Mouse (Mus musculus) stomach, embryonic 16.5 days (tissue): ENCODE data around the gene Tec. TPM values are rescaled to one million over a fixed set of nuclear protein-coding genes. Genes with fewer than 3 reads are reported as not detected.
A peak's percentile ranks its signal among the peaks of the same experiment; 100 is the strongest.

Experiments
- ATAC-seq: fragments of 200-750 bp; cut with Nextera tagmentation; 2 replicates; pipeline ENCODE4 v1.8.0; 2017; ENCODE audit warnings: moderate number of reproducible peaks, moderate TSS enrichment; ENCODE audit not compliant: insufficient read depth, low FRiP score
- H3K27ac ChIP-seq: fragments of 300-500 bp; sonication (generic); 2 replicates; pipeline ENCODE4 v1.5.1; 2014; ENCODE audit warnings: low read length
- H3K27me3 ChIP-seq: fragments of 300-500 bp; sonication (generic); 2 replicates; pipeline ENCODE4 v1.6.1; 2014; ENCODE audit warnings: low read length, control low read depth, mixed read lengths; ENCODE audit not compliant: control insufficient read depth, insufficient read depth
- H3K36me3 ChIP-seq: fragments of 300-500 bp; sonication (generic); 2 replicates; pipeline ENCODE4 v1.6.1; 2014; ENCODE audit warnings: low read length; ENCODE audit not compliant: control insufficient read depth, insufficient read depth
- H3K4me1 ChIP-seq: fragments of 300-500 bp; sonication (generic); 2 replicates; pipeline ENCODE4 v1.6.1; 2014; ENCODE audit warnings: low read length, control low read depth, mixed read lengths; ENCODE audit not compliant: control insufficient read depth, insufficient read depth
- H3K4me2 ChIP-seq: fragments of 300-500 bp; sonication (generic); 2 replicates; pipeline ENCODE4 v1.6.1; 2014; ENCODE audit warnings: low read depth, low read length, mixed read lengths
- H3K4me3 ChIP-seq: fragments of 300-500 bp; sonication (generic); replicated peaks from 2 replicates; pipeline ENCODE4 v1.5.1; 2014; ENCODE audit warnings: mild to moderate bottlenecking, low read length
- H3K9ac ChIP-seq: fragments of 300-500 bp; sonication (generic); 2 replicates; pipeline ENCODE4 v1.6.1; 2014; ENCODE audit warnings: low read length
- H3K9me3 ChIP-seq: fragments of 300-500 bp; sonication (generic); replicated peaks from 2 replicates; pipeline ENCODE4 v1.6.1; 2016; ENCODE audit warnings: low read length, control low read depth; ENCODE audit not compliant: control insufficient read depth
- WGBS: fragments of 180-500 bp; shearing (Covaris S2); extraction: QIAGEN DNeasy Blood & Tissue Kit; methylation state at CpG from one replicate; pipeline ENCODE4 v1.1.7; 2014; 5-methylcytosine and 5-hydroxymethylcytosine counted together
- polyA plus RNA-seq: library from polyadenylated mRNA; unstranded; fragments of >200 nt; fragmentation: Nextera tagmentation; extraction: Ambion mirVana; gene quantifications from 2 replicates; pipeline ENCODE4 v1.2.1, GENCODE M21; 2015

The Tec gene
- polyA plus RNA-seq, 1 experiment from 2014 or later, result 12.5 TPM

DNA sequence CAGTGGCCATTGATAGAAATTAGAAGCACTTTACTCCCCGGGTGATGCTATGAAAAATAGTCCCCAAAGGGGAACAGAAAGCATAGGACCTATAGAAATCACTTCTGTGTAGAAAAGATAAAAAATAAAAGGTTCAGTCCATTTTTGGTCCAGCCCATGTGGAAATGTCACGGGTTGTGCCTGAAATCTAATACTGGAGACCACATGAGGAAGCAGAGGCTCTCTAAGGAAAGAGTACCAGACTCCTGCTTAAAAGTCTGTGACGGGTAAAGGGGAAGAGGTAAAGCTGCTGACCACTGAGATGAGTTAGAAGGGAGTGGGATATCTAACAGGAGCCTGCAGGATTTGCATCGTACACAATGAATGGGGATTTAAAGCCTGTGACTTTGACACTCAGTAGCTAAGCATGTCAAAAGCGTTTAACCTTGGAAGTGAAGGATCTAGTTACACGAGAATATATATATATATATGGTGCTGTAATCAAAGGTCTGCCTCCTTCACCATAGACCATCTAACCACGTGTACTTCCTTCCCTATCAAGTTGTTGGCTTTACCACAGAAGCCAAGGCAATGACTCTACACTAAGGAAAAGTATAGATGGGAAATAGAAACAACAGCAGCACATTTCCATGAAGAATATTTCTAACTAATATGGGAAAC, 6.4 kb downstream of the Tec start:
- no peaks in the 10 kb centered on the region; the same call in 1 of the 2 replicates for H3K9me3 ChIP-seq
- no peak overlapping the region for H3K4me3 ChIP-seq
- H3K36me3 ChIP-seq, result 0 out of 2 replicates have a peak, but pooled peaks cover 4% of the 10 kb centered on the region
- WGBS, result 60% methylated on average over 7 of the region's 7 CpGs
- no peaks in the 10 kb centered on the region for H3K27me3 ChIP-seq
- no peak overlapping the region for H3K4me2 ChIP-seq
- ATAC-seq, result no peak
- H3K27ac ChIP-seq, result no peak overlapping the region
- H3K4me1 ChIP-seq, result no peaks in the 10 kb centered on the region; the same call in 1 of the 2 replicates
- no peak overlapping the region for H3K9ac ChIP-seq

DNA sequence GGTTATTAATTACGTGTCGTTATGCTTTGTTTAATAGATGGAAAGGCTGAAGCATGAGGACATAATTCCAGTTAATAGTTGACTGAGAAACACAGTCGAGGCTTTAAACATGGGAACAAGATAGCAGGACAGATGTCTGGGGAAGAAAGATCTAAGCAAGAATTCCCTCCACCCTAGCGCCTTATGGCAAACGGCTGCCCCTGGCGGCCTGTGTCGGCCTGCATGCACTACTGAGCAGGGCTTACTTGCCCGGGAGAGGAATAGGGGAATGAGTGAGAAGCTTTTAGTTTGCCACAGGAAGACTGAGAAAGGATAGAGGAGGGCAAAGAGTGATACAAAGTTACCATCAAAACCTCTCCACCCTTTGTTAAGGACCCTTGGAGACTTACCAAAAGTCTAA, 7.4 kb downstream of the Tec start:
- H3K9me3 ChIP-seq, result no peaks in the 10 kb centered on the region; the same call in 1 of the 2 replicates
- H3K27ac ChIP-seq, result no peak overlapping the region
- ATAC-seq, result no peak
- no peaks in the 10 kb centered on the region for H3K27me3 ChIP-seq
- whole genome bisulfite sequencing, result 76% methylated on average over 8 of the region's 8 CpGs
- H3K4me3 ChIP-seq, result no peak overlapping the region
- H3K4me1 ChIP-seq, result 0 out of 2 replicates have a peak, but pooled peaks cover 3% of the 10 kb centered on the region
- H3K36me3 ChIP-seq, result 0 out of 2 replicates have a peak, but pooled peaks cover 4% of the 10 kb centered on the region
- no peak overlapping the region for H3K9ac ChIP-seq
- no peak overlapping the region for H3K4me2 ChIP-seq

DNA sequence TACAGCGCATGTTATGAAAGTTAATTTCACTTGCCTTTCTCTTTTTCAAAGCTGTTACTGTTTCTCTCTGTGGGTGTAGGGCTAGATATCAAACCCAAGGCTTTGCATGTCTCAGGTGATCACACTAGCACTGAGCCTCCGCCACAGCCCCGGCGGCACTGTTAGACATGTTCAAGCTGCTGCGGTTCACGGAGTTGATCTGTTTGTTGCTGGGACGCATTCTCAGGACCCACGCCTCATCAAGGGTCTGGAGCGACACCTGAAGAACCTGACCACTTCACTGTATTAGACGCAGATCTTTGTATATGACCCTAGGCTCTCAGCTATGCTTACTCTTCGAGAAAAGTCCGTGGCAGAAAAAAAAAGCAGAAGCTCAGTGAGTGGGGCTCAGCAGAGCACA, 10.0 kb downstream of the Tec start:
- H3K27ac ChIP-seq, result no peak overlapping the region
- WGBS, result 89% methylated on average over 12 of the region's 12 CpGs
- no peak overlapping the region for H3K9ac ChIP-seq
- H3K27me3 ChIP-seq, result no peaks in the 10 kb centered on the region
- no peak for ATAC-seq
- H3K9me3 ChIP-seq, result no peaks in the 10 kb centered on the region; the same call in 1 of the 2 replicates
- no peak overlapping the region for H3K4me3 ChIP-seq
- H3K36me3 ChIP-seq, result 0 out of 2 replicates have a peak, but pooled peaks cover 4% of the 10 kb centered on the region
- peaks cover 12% of the 10 kb centered on the region for H3K4me1 ChIP-seq
- H3K4me2 ChIP-seq, result no peak overlapping the region

DNA sequence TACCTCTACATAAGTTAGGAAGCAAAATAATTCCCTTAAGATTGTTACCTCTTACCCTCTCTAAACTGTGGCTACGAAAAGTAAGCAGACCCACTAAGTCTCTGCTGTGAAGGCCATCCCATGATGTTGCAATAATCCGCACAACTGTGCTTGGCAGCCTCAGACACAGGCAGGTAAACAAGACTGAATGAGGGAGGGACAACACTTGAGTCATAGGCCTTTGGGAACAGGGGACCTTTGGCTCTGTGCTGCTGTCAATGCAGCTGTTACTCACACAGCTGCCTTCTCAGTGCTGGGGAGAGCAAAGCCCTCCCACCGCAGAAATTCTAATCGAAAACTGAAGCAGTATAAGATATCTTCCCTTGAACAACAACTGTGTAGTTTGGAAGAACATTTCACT, 10.5 kb downstream of the Tec start:
- Histone ChIP-seq H3K9ac (no peak overlapping the region), H3K27me3 (no peaks in the 10 kb centered on the region), H3K4me3 (no peak overlapping the region), H3K9me3 (no peaks in the 10 kb centered on the region; the same call in 1 of the 2 replicates), H3K4me1 (peaks cover 12% of the 10 kb centered on the region), H3K4me2 (no peak overlapping the region), H3K36me3 (0 out of 2 replicates have a peak, but pooled peaks cover 4% of the 10 kb centered on the region), H3K27ac (no peak overlapping the region)
- 66% methylated on average over 4 of the region's 4 CpGs for WGBS
- ATAC-seq, result no peak

DNA sequence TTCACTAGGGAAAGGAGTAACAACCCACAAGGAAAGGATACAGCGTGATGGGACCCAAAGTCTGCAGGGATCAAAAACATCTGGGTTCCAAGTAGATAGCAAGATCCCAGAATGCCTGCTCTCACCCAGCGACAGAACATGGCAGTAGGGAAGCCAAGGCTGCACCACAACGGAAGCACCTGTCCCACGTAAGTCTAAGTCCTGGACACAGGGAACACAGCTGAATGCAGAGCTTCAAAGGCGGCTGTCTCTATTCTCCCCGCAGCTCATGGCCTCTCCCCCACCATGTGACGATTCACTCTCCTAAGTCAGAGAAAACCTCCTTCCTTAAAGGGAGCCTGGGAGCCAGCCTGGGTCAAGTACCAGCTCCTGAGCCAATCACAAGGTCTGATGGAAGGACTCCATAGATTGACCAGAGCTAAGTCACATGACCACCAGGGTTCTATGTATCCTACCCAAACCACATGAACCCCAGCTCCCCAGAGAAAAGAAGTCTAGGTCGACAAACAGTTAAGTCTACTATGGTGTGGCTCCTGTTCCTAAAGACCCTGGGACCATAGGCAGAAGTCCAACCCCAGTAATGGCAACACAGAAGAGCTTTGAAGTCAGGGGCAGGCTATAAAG, 11.9 kb downstream of the Tec start:
- Histone ChIP-seq H3K4me2 (no peak overlapping the region), H3K4me3 (no peak overlapping the region), H3K27me3 (no peaks in the 10 kb centered on the region), H3K4me1 (peaks cover 12% of the 10 kb centered on the region), H3K36me3 (0 out of 2 replicates have a peak, but pooled peaks cover 4% of the 10 kb centered on the region), H3K9ac (no peak overlapping the region), H3K9me3 (no peaks in the 10 kb centered on the region; the same call in 1 of the 2 replicates), H3K27ac (peak overlapping the region; percentile 53)
- WGBS, result 88% methylated on average over 8 of the region's 8 CpGs
- ATAC-seq, result no peak

DNA sequence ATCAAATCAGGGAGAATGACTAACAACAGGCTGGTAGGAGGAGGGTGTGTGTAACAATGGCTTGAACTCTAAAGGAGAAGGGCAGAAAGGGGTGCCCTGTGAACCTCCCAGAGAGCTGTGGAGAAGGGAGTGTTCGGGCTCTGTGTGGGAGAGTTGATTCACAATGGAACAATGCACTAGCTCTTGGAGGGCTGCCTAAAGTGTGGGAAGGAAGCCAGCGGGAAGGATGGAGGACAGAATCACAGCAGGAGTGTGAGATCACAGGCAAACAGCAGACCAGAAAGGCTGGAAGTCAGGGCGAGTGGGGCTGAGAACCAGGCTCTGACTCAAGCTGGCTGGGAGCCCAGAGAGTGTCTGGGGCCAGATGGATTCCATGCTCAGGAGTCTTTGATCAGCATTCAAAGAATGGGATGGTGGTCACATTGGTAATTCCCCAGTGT, 12.6 kb downstream of the Tec start:
- peak; percentile 83 for ATAC-seq
- H3K27me3 ChIP-seq, result no peaks in the 10 kb centered on the region
- no peak overlapping the region for H3K4me2 ChIP-seq
- no peaks in the 10 kb centered on the region; the same call in 1 of the 2 replicates for H3K9me3 ChIP-seq
- peaks cover 12% of the 10 kb centered on the region for H3K4me1 ChIP-seq
- H3K4me3 ChIP-seq, result no peak overlapping the region
- no peak overlapping the region for H3K9ac ChIP-seq
- H3K27ac ChIP-seq, result peak overlapping the region; percentile 83
- 12% methylated on average over 3 of the region's 3 CpGs for WGBS
- H3K36me3 ChIP-seq, result 0 out of 2 replicates have a peak, but pooled peaks cover 4% of the 10 kb centered on the region

DNA sequence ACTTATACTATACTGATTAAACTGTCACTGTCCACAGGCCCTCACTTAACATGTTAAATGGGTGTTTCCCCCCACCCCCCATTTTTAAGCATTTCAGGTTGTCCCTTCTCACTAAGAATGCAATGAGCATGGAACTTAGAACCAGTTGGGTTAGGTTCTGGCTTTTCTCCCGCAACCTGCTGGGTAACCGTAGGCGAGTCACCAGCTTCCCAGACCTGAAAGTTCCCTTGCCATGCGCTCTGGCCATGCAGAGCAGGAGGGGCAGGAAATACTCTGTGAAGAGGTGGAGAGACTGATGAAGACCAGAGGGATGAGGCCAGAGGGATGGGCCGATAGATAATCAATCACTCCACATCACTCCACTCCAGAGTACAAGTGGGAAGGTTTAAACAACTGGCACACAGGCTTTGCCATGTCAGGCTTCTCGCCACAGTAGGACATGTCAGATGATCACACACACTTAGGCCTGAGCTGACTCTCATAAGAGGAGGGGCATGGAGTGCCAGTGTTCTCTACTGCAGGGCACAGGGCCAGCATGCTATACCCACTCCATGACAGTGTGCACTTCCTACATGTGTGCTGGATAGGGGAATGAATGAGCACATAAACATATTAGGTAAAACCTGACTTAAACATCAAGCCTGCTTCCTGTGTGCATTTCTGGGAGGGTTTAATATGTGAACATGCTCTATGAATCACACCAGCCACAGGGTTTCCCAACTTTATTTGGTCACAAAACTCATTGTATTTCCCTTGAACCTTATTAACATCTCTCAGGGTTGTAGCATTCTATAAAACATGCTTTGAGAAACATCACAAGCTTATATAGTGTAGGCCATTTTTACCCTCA, 13.9 kb downstream of the Tec start:
- WGBS, result 75% methylated on average over 6 of the region's 6 CpGs
- no peak overlapping the region for H3K4me3 ChIP-seq
- no peak for ATAC-seq
- peaks cover 12% of the 10 kb centered on the region for H3K4me1 ChIP-seq
- no peaks in the 10 kb centered on the region; the same call in 1 of the 2 replicates for H3K9me3 ChIP-seq
- no peak overlapping the region for H3K4me2 ChIP-seq
- H3K27me3 ChIP-seq, result no peaks in the 10 kb centered on the region
- no peak overlapping the region for H3K9ac ChIP-seq
- H3K27ac ChIP-seq, result peak overlapping the region; percentile 73
- H3K36me3 ChIP-seq, result 0 out of 2 replicates have a peak, but pooled peaks cover 4% of the 10 kb centered on the region

DNA sequence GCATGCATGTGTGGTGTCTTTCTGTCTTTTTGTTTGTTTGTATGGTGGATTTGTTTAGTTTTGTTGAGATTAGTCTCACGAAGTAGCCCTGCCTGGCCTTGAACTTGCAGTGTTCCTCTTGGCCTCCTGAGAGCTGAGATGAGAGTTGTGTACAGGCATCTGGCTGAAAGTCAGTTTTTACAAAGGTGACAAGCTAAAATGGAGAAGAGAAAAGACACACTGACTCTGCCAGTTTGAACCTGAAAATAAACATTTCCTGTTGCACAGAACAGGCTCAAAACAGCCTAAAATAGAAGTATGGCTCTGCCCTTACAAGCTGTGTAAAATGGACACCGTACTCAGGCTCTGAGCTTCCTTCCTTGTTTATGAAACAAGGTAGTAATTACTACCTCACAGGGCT, 14.9 kb downstream of the Tec start:
- no peak overlapping the region for H3K9ac ChIP-seq
- peaks cover 12% of the 10 kb centered on the region for H3K4me1 ChIP-seq
- H3K4me2 ChIP-seq, result no peak overlapping the region
- H3K27ac ChIP-seq, result no peak overlapping the region
- no peak overlapping the region for H3K4me3 ChIP-seq
- 64% methylated on average over 2 of the region's 2 CpGs for WGBS
- no peaks in the 10 kb centered on the region for H3K36me3 ChIP-seq
- ATAC-seq, result no peak
- H3K27me3 ChIP-seq, result no peaks in the 10 kb centered on the region
- H3K9me3 ChIP-seq, result no peaks in the 10 kb centered on the region
